Mouse (Mus musculus) urinary bladder, postnatal 25 days (tissue): ENCODE results near the gene Rab13.
A peak's percentile ranks its signal among the peaks of the same experiment; 100 is the strongest.
"Not testable (repeated sequence)": the region's sequence is repeated elsewhere in the genome, so short reads cannot be mapped to it uniquely, and the experiment has no call there.

Source experiments
- DNase-seq: peaks from one replicate; pipeline ENCODE4 v3.0.0; 2022; ENCODE audit warnings: low spot score

Gene Rab13

GRCm38 (mm10) chr3:90231075-90231474 lies 17.6 kb downstream of the Rab13 start:
- DNase-seq: no peak

- DNase-seq: peak; percentile 83
These were observed 18.2 kb downstream of the Rab13 start, which contains the start of gene Jtb for GRCm38 (mm10) chr3:90231507-90232333. Gene Jtb (plus strand): TSS chr3:90231597.

- DNase-seq: no peak
These were observed 27.8 kb downstream of the Rab13 start for GRCm38 (mm10) chr3:90241251-90241650.

GRCm38 (mm10) chr3:90241669-90242358 lies 28.3 kb downstream of the Rab13 start:
- DNase-seq: no peak

GRCm38 (mm10) chr3:90242984-90243775 lies 29.7 kb downstream of the Rab13 start, which contains the start of gene Creb3l4:
Gene Creb3l4 (minus strand): TSS chr3:90243512.
- DNase-seq: no peak

- no peak for DNase-seq
These were observed 31.9 kb downstream of the Rab13 start for GRCm38 (mm10) chr3:90245406-90245805.

GRCm38 (mm10) chr3:90247630-90247959 lies 34.1 kb downstream of the Rab13 start:
- no peak for DNase-seq

GRCm38 (mm10) chr3:90247960-90248745 lies 34.7 kb downstream of the Rab13 start, which contains the start of gene Slc39a1:
Gene Slc39a1 (plus strand): TSS chr3:90248172.
- peak; percentile 85 for DNase-seq

- no peak for DNase-seq
These were observed 35.2 kb downstream of the Rab13 start for GRCm38 (mm10) chr3:90248746-90249100.

GRCm38 (mm10) chr3:90250791-90251190 lies 37.3 kb downstream of the Rab13 start:
- no peak for DNase-seq

GRCm38 (mm10) chr3:90251731-90252226 lies 38.3 kb downstream of the Rab13 start:
- not testable (repeated sequence) for DNase-seq

GRCm38 (mm10) chr3:90252659-90253058 lies 39.2 kb downstream of the Rab13 start:
- not testable (repeated sequence) for DNase-seq

- DNase-seq: not testable (repeated sequence)
These were observed 39.7 kb downstream of the Rab13 start for GRCm38 (mm10) chr3:90253174-90253573.

- DNase-seq: peak; percentile 81
These were observed 40.3 kb downstream of the Rab13 start, which contains the start of gene Crtc2 for GRCm38 (mm10) chr3:90253653-90254418. Gene Crtc2 (plus strand): TSS chr3:90254163.

- no peak for DNase-seq
These were observed 41.1 kb downstream of the Rab13 start for GRCm38 (mm10) chr3:90254419-90255193.

- no peak for DNase-seq
These were observed 41.7 kb downstream of the Rab13 start for GRCm38 (mm10) chr3:90255194-90255565.

GRCm38 (mm10) chr3:90255784-90256353 lies 42.4 kb downstream of the Rab13 start:
- DNase-seq: no peak

- DNase-seq: no peak
These were observed 43.4 kb downstream of the Rab13 start for GRCm38 (mm10) chr3:90256731-90257530.

GRCm38 (mm10) chr3:90258521-90258920 lies 45.0 kb downstream of the Rab13 start:
- no peak for DNase-seq
